Mouse (Mus musculus): ENCODE data around the gene Arl5c. TPM values are rescaled to one million over a fixed set of nuclear protein-coding genes. Genes with fewer than 3 reads are reported as not detected.

The Arl5c gene
- polyA plus RNA-seq, 1 experiment, result 2.1 TPM

DNA sequence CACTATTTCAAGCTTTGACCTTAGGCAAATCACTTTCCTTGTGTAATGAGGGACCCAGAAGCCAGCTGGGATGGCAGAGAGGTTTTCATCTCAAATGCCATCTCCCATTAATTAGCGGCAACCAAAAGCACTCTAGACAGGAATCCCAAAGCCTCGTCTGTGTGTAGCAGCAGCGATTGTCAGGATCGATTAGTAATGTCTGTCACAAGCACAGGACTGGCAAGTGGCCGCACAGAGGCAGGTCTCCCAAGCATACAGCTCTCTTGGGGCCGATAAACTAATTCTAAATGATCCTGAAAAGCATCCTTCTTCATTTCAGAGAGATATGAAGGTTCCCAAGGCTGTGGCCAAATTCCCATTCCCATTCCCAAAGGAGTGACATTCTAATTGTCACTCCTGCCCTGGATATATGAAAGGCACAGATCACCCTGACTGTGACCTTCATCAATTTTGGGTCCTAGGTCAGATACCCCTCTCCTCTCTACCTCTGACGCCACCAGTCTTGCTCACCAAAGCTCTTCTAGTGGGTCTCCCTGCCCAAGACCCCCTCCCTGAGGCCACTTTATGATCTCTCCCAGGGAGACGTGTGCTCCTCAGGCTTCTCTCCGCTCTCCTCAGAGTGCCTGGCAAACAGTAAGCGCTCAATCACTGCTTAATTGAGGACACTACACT lies 16.0 kb downstream of the Arl5c start:
- Histone ChIP-seq H3K4me3 (no peak overlapping the region), H3K36me3 (ENCODE audit: control insufficient read depth, insufficient read depth) (no peaks in the 10 kb centered on the region), H3K79me2 (ENCODE audit: control insufficient read depth, insufficient read depth) (no peaks in the 10 kb centered on the region), H3K4me2 (ENCODE audit: low read depth) (no peak overlapping the region), H3K27me3 (ENCODE audit: control insufficient read depth, insufficient read depth, insufficient read length) (no peaks in the 10 kb centered on the region), H3ac (ENCODE audit: control insufficient read depth, insufficient read length) (no peak overlapping the region)
- TF ChIP-seq MYOG (IDR thresholded peaks at IDR 0.05; ENCODE audit: control insufficient read depth in 1 of 3, insufficient read depth in 1 of 3, insufficient read length in 2 of 3, low read depth in 2 of 3) (no peak), TCF3 (IDR thresholded peaks at IDR 0.05; ENCODE audit: insufficient read length, low read depth) (no peak), POLR2AphosphoS2 (IDR thresholded peaks at IDR 0.05; ENCODE audit: insufficient read length, low read depth) (no peak)

DNA sequence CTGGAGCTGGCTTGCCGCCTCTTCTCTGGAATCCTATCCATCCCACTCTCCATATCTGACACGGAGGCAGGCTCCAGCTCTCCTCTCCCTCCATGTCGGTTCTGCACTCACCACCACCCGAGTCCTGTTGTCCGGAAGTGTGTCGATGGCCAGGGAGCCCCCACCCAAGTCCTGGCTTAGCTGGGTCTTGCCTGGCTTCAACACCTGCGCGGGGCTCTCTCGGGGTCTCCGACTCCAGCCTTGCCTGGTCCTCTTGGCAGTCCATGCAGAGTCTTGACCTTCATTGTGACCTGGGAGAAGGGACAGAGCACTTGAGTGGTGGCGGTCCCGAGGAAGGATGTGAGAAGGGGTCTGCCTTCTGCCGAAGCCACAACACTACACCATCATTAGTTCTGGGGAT lies 17.6 kb downstream of the Arl5c start:
- Histone ChIP-seq H3K4me2 (ENCODE audit: low read depth) (no peak overlapping the region), H3K79me2 (ENCODE audit: control insufficient read depth, insufficient read depth) (no peaks in the 10 kb centered on the region), H3K36me3 (ENCODE audit: control insufficient read depth, insufficient read depth) (no peaks in the 10 kb centered on the region), H3K4me3 (no peak overlapping the region), H3ac (ENCODE audit: control insufficient read depth, insufficient read length) (no peak overlapping the region), H3K27me3 (ENCODE audit: control insufficient read depth, insufficient read depth, insufficient read length) (no peaks in the 10 kb centered on the region)
- TF ChIP-seq CEBPB (IDR thresholded peaks at IDR 0.05; ENCODE audit: insufficient read depth, poor library complexity, severe bottlenecking), result no peak
- no peak for TF ChIP-seq TCF3 (IDR thresholded peaks at IDR 0.05; ENCODE audit: insufficient read length, low read depth)
- TF ChIP-seq E2F4 (IDR thresholded peaks at IDR 0.05; ENCODE audit: insufficient read depth), result no peak
- no peak for TF ChIP-seq POLR2AphosphoS2 (IDR thresholded peaks at IDR 0.05; ENCODE audit: insufficient read length, low read depth)
- TF ChIP-seq TCF12 (IDR thresholded peaks at IDR 0.05; ENCODE audit: insufficient read depth, poor library complexity, severe bottlenecking), result no peak
- TF ChIP-seq MAX (IDR thresholded peaks at IDR 0.05; ENCODE audit: low read depth), result no peak
- no peak for TF ChIP-seq POLR2A (IDR thresholded peaks at IDR 0.05; ENCODE audit: insufficient read length, low read depth)
- TF ChIP-seq USF1 (IDR thresholded peaks at IDR 0.05; ENCODE audit: low read depth), result no peak
- TF ChIP-seq REST (IDR thresholded peaks at IDR 0.05; ENCODE audit: insufficient read depth, insufficient read length), result no peak
- TF ChIP-seq MYOD1 (IDR thresholded peaks at IDR 0.05; ENCODE audit: control insufficient read depth in 1 of 3, insufficient read length in 2 of 3, low read depth in 2 of 3), result no peak
- no peak for TF ChIP-seq SRF (IDR thresholded peaks at IDR 0.05; ENCODE audit: control insufficient read depth, insufficient read length, low read depth)
- TF ChIP-seq MYOG (IDR thresholded peaks at IDR 0.05; ENCODE audit: control insufficient read depth in 1 of 3, insufficient read depth in 1 of 3, insufficient read length in 2 of 3, low read depth in 2 of 3), result no peak

GRCm38 (mm10) chr11:97977797-97978196 lies 18.2 kb downstream of the Arl5c start:
- H3K79me2 ChIP-seq (ENCODE audit: control insufficient read depth, insufficient read depth), result no peaks in the 10 kb centered on the region
- H3ac ChIP-seq (ENCODE audit: control insufficient read depth, insufficient read length), result no peak overlapping the region
- peak overlapping the region; percentile 7 for H3K4me2 ChIP-seq (ENCODE audit: low read depth)
- no peaks in the 10 kb centered on the region for H3K27me3 ChIP-seq (ENCODE audit: control insufficient read depth, insufficient read depth, insufficient read length)
- H3K36me3 ChIP-seq (ENCODE audit: control insufficient read depth, insufficient read depth), result no peaks in the 10 kb centered on the region
- no peak overlapping the region for H3K4me3 ChIP-seq
- TF ChIP-seq USF1 (IDR thresholded peaks at IDR 0.05; ENCODE audit: low read depth) (no peak), CEBPB (IDR thresholded peaks at IDR 0.05; ENCODE audit: insufficient read depth, poor library complexity, severe bottlenecking) (no peak), MYOG (IDR thresholded peaks at IDR 0.05; ENCODE audit: control insufficient read depth in 1 of 3, insufficient read depth in 1 of 3, insufficient read length in 2 of 3, low read depth in 2 of 3) (peak in 2 of 3 experiments; percentile 63 to 94), SRF (IDR thresholded peaks at IDR 0.05; ENCODE audit: control insufficient read depth, insufficient read length, low read depth) (no peak), POLR2A (IDR thresholded peaks at IDR 0.05; ENCODE audit: insufficient read length, low read depth) (no peak), E2F4 (IDR thresholded peaks at IDR 0.05; ENCODE audit: insufficient read depth) (no peak), MAX (IDR thresholded peaks at IDR 0.05; ENCODE audit: low read depth) (no peak), REST (IDR thresholded peaks at IDR 0.05; ENCODE audit: insufficient read depth, insufficient read length) (no peak), MYOD1 (IDR thresholded peaks at IDR 0.05; ENCODE audit: control insufficient read depth in 1 of 3, insufficient read length in 2 of 3, low read depth in 2 of 3) (peak in 2 of 3 experiments; percentile 84 to 92), TCF3 (IDR thresholded peaks at IDR 0.05; ENCODE audit: insufficient read length, low read depth) (peak; percentile 67), POLR2AphosphoS2 (IDR thresholded peaks at IDR 0.05; ENCODE audit: insufficient read length, low read depth) (no peak), TCF12 (IDR thresholded peaks at IDR 0.05; ENCODE audit: insufficient read depth, poor library complexity, severe bottlenecking) (peak; percentile 64)

- Histone ChIP-seq H3K36me3 (ENCODE audit: control insufficient read depth, insufficient read depth) (no peaks in the 10 kb centered on the region), H3K4me2 (ENCODE audit: low read depth) (no peak overlapping the region), H3K27me3 (ENCODE audit: control insufficient read depth, insufficient read depth, insufficient read length) (no peaks in the 10 kb centered on the region), H3ac (ENCODE audit: control insufficient read depth, insufficient read length) (no peak overlapping the region), H3K79me2 (ENCODE audit: control insufficient read depth, insufficient read depth) (no peaks in the 10 kb centered on the region), H3K4me3 (no peak overlapping the region)
- TF ChIP-seq MYOG (IDR thresholded peaks at IDR 0.05; ENCODE audit: control insufficient read depth in 1 of 3, insufficient read depth in 1 of 3, insufficient read length in 2 of 3, low read depth in 2 of 3), result no peak
- no peak for TF ChIP-seq MAX (IDR thresholded peaks at IDR 0.05; ENCODE audit: low read depth)
- no peak for TF ChIP-seq TCF3 (IDR thresholded peaks at IDR 0.05; ENCODE audit: insufficient read length, low read depth)
- no peak for TF ChIP-seq CEBPB (IDR thresholded peaks at IDR 0.05; ENCODE audit: insufficient read depth, poor library complexity, severe bottlenecking)
- no peak for TF ChIP-seq E2F4 (IDR thresholded peaks at IDR 0.05; ENCODE audit: insufficient read depth)
- TF ChIP-seq TCF12 (IDR thresholded peaks at IDR 0.05; ENCODE audit: insufficient read depth, poor library complexity, severe bottlenecking), result no peak
- TF ChIP-seq MYOD1 (IDR thresholded peaks at IDR 0.05; ENCODE audit: control insufficient read depth in 1 of 3, insufficient read length in 2 of 3, low read depth in 2 of 3), result no peak
- TF ChIP-seq POLR2A (IDR thresholded peaks at IDR 0.05; ENCODE audit: insufficient read length, low read depth), result no peak
- TF ChIP-seq SRF (IDR thresholded peaks at IDR 0.05; ENCODE audit: control insufficient read depth, insufficient read length, low read depth), result no peak
Measured at GRCm38 (mm10) chr11:97974746-97975145, 21.2 kb downstream of the Arl5c start.

GRCm38 (mm10) chr11:97974141-97974540 lies 21.8 kb downstream of the Arl5c start:
- H3K79me2 ChIP-seq (ENCODE audit: control insufficient read depth, insufficient read depth), result no peaks in the 10 kb centered on the region
- no peaks in the 10 kb centered on the region for H3K36me3 ChIP-seq (ENCODE audit: control insufficient read depth, insufficient read depth)
- H3K4me2 ChIP-seq (ENCODE audit: low read depth), result no peak overlapping the region
- TF ChIP-seq MAX (IDR thresholded peaks at IDR 0.05; ENCODE audit: low read depth), result no peak
- TF ChIP-seq TCF3 (IDR thresholded peaks at IDR 0.05; ENCODE audit: insufficient read length, low read depth), result no peak
- H3K27me3 ChIP-seq (ENCODE audit: control insufficient read depth, insufficient read depth, insufficient read length), result no peaks in the 10 kb centered on the region
- H3ac ChIP-seq (ENCODE audit: control insufficient read depth, insufficient read length), result no peak overlapping the region
- H3K4me3 ChIP-seq, result no peak overlapping the region

Measured in myocyte (in vitro differentiated cells).